Mouse (Mus musculus) brain, embryonic 14.5 days (tissue): ENCODE measurements around the gene Krtap2-4.

Experiments used
- CTCF ChIP-seq: fragments of 200-500 bp; IDR thresholded peaks from 2 replicates; pipeline ENCODE4 v1.5.1; 2012; ENCODE audit warnings: inconsistent platforms, mild to moderate bottlenecking, moderate library complexity, borderline replicate concordance; ENCODE audit not compliant: insufficient read depth, insufficient read length; ENCODE audit errors: extremely low read depth
- POLR2A ChIP-seq: fragments of 200-500 bp; IDR thresholded peaks from 2 replicates; pipeline ENCODE4 v1.6.1; 2012; ENCODE audit warnings: mild to moderate bottlenecking, inconsistent platforms, borderline replicate concordance; ENCODE audit not compliant: poor library complexity, insufficient read depth, insufficient read length, severe bottlenecking; ENCODE audit errors: extremely low read depth

GRCm38 (mm10) chr11:99662802-99663201, 48.2 kb upstream of the Krtap2-4 start:
- TF ChIP-seq POLR2A: no peak
- no peak for TF ChIP-seq CTCF
